Mouse (Mus musculus) kidney, postnatal 10 days (tissue): Measurements from ENCODE around the gene Amigo1.
A peak's percentile ranks its signal among the peaks of the same experiment; 100 is the strongest.

Experiments
- DNase-seq: peaks from one replicate; pipeline ENCODE4 v3.0.0; 2021; ENCODE audit warnings: mixed read lengths

Amigo1 gene

GRCm38 (mm10) chr3:108184742-108185141, 1.4 kb upstream of the Amigo1 start:
- DNase-seq: no peak

- no peak for DNase-seq
These were observed 556 bp upstream of the Amigo1 start for GRCm38 (mm10) chr3:108185460-108186097.

- DNase-seq: no peak
These were observed 1.1 kb downstream of the Amigo1 start for GRCm38 (mm10) chr3:108187111-108187795.

- no peak for DNase-seq
These were observed 2.8 kb downstream of the Amigo1 start for GRCm38 (mm10) chr3:108188716-108189490.

- DNase-seq: no peak
These were observed 3.8 kb downstream of the Amigo1 start for GRCm38 (mm10) chr3:108189897-108190296.

GRCm38 (mm10) chr3:108193686-108194085, 7.6 kb downstream of the Amigo1 start:
- no peak for DNase-seq

GRCm38 (mm10) chr3:108195287-108195686, 9.2 kb downstream of the Amigo1 start:
- no peak for DNase-seq

GRCm38 (mm10) chr3:108195941-108196590, 9.9 kb downstream of the Amigo1 start:
- no peak for DNase-seq

- DNase-seq: peak; percentile 73
These were observed 10.9 kb downstream of the Amigo1 start for GRCm38 (mm10) chr3:108197066-108197497.

GRCm38 (mm10) chr3:108199231-108199630, 13.1 kb downstream of the Amigo1 start:
- DNase-seq: no peak

- DNase-seq: peak; percentile 97
These were observed 14.5 kb downstream of the Amigo1 start, which contains the start of gene Cyb561d1 for GRCm38 (mm10) chr3:108200329-108201323. Gene Cyb561d1, minus strand, starts transcription at chr3:108201212.

- no peak for DNase-seq
These were observed 16.4 kb downstream of the Amigo1 start for GRCm38 (mm10) chr3:108202506-108202905.

- no peak for DNase-seq
These were observed 17.1 kb downstream of the Amigo1 start for GRCm38 (mm10) chr3:108203212-108203611.

GRCm38 (mm10) chr3:108203621-108204325, 17.6 kb downstream of the Amigo1 start:
- peak; percentile 91 for DNase-seq

GRCm38 (mm10) chr3:108204470-108204869, 18.3 kb downstream of the Amigo1 start:
- no peak for DNase-seq

GRCm38 (mm10) chr3:108205601-108206000, 19.5 kb downstream of the Amigo1 start:
- no peak for DNase-seq

GRCm38 (mm10) chr3:108206731-108207375, 20.7 kb downstream of the Amigo1 start:
- DNase-seq: peak; percentile 69

- no peak for DNase-seq
These were observed 22.9 kb downstream of the Amigo1 start for GRCm38 (mm10) chr3:108209001-108209400.

GRCm38 (mm10) chr3:108209536-108209935, 23.4 kb downstream of the Amigo1 start:
- DNase-seq: no peak

- peak; percentile 96 for DNase-seq
These were observed 24.0 kb downstream of the Amigo1 start for GRCm38 (mm10) chr3:108209946-108210770.
